Mouse (Mus musculus): ENCODE data around the gene Igfals. TPM values are rescaled to one million over a fixed set of nuclear protein-coding genes. Genes with fewer than 3 reads are reported as not detected.

Gene Igfals
- polyA plus RNA-seq, 1 experiment, result 9.0 TPM

GRCm38 (mm10) chr17:24858967-24859366, 6.8 kb upstream of the Igfals start:
- Histone ChIP-seq H3K27ac (ENCODE audit: control insufficient read depth, insufficient read depth, low read length) (no peak overlapping the region), H3K4me3 (ENCODE audit: control insufficient read depth, insufficient read depth, low read length) (no peak overlapping the region), H3K36me3 (ENCODE audit: control insufficient read depth, insufficient read depth, low read length) (peaks cover 6% of the 10 kb centered on the region), H3K4me1 (replicated peaks; ENCODE audit: control insufficient read depth, insufficient read depth, low read length) (no peaks in the 10 kb centered on the region), H3K27me3 (ENCODE audit: control insufficient read depth, insufficient read depth, low read length) (no peaks in the 10 kb centered on the region)
- TF ChIP-seq POLR2A (IDR thresholded peaks at IDR 0.05; ENCODE audit: control insufficient read depth, extremely low read depth, insufficient read depth, low read length, poor library complexity) (no peak), CTCF (IDR thresholded peaks at IDR 0.05; ENCODE audit: borderline replicate concordance, control insufficient read depth, extremely low read depth, insufficient read depth, low read length, poor library complexity) (no peak)
- no peak for DNase-seq
- WGBS, result 83% methylated on average over 6 of the region's 6 CpGs

DNA sequence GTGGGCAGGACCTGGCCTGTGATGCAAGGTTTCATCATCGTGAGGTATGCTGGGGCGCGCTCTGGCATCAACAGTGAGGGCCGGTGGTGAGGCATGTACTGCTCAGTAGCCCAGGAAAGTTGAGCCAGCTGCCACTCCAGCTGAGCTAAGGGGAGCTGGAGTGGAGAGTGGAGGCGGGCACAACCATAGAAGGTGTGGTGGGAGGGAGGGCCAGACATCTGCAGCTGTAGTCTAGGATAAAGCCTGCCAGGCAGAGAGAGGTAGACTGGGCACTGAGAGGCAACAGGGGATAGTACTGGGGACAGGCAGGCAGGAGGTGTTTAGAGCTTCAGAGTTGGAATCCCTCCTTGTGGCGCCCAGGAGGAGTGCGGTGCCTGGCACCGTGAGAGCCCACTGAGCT, 5.7 kb upstream of the Igfals start:
- H3K36me3 ChIP-seq (ENCODE audit: control insufficient read depth, insufficient read depth, low read length), result peaks cover 6% of the 10 kb centered on the region

DNA sequence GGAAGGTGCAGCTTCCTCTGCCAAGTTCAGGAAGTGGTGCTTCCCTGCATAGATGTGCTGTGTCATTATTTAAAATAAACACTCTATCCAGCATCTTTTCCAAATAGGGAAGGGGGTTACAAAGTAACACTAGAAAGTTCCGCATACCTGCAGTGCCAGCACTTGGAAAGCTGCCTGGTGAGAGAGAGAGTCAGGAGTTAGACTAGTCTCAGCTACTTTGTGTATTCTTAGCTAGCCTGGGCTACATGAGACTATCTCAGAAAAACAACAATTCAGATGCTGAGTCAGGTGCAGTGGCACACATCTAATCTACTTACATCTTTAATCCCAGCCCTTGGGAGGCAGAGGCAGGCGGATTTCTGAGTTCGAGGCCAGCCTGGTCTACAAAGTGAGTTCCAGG, 4.0 kb upstream of the Igfals start:
- Histone ChIP-seq H3K27me3 (ENCODE audit: control insufficient read depth, insufficient read depth, low read length) (no peaks in the 10 kb centered on the region), H3K27ac (ENCODE audit: control insufficient read depth, insufficient read depth, low read length) (no peak overlapping the region), H3K4me3 (ENCODE audit: control insufficient read depth, insufficient read depth, low read length) (no peak overlapping the region), H3K4me1 (replicated peaks; ENCODE audit: control insufficient read depth, insufficient read depth, low read length) (no peaks in the 10 kb centered on the region), H3K36me3 (ENCODE audit: control insufficient read depth, insufficient read depth, low read length) (peaks cover 6% of the 10 kb centered on the region)
- TF ChIP-seq CTCF (IDR thresholded peaks at IDR 0.05; ENCODE audit: borderline replicate concordance, control insufficient read depth, extremely low read depth, insufficient read depth, low read length, poor library complexity), result no peak
- TF ChIP-seq POLR2A (IDR thresholded peaks at IDR 0.05; ENCODE audit: control insufficient read depth, extremely low read depth, insufficient read depth, low read length, poor library complexity), result no peak
- 97% methylated on average over 3 of the region's 3 CpGs for WGBS
- no peak for DNase-seq

More for the DNA sequence above, 5.7 kb upstream of the Igfals start:
- Histone ChIP-seq H3K27me3 (ENCODE audit: control insufficient read depth, insufficient read depth, low read length) (no peaks in the 10 kb centered on the region), H3K27ac (ENCODE audit: control insufficient read depth, insufficient read depth, low read length) (no peak overlapping the region), H3K4me1 (replicated peaks; ENCODE audit: control insufficient read depth, insufficient read depth, low read length) (no peaks in the 10 kb centered on the region), H3K4me3 (ENCODE audit: control insufficient read depth, insufficient read depth, low read length) (no peak overlapping the region)
- TF ChIP-seq CTCF (IDR thresholded peaks at IDR 0.05; ENCODE audit: borderline replicate concordance, control insufficient read depth, extremely low read depth, insufficient read depth, low read length, poor library complexity) (no peak), POLR2A (IDR thresholded peaks at IDR 0.05; ENCODE audit: control insufficient read depth, extremely low read depth, insufficient read depth, low read length, poor library complexity) (no peak)
- WGBS, result 99% methylated on average over 8 of the region's 8 CpGs
- DNase-seq, result no peak

DNA sequence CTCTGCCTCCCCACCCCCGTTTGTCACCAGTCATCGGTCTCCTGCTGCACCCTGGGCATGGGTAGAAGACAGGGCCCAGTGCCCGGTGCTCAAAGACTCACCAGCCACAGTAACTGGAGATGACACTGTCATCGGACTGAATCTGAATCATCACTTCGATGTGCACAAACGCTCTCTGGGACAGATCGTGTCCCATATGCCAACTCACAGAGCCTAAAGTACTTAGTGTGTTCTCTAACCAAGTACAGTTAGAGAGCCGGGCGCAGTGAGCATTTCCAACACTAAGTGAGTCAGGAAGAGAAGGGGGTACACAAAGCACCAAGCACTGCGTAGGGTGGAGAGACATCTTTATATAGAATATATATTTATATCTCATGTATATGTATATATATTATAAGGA, 2.1 kb downstream of the Igfals start:
- 97% methylated on average over 10 of the region's 10 CpGs for WGBS

DNA sequence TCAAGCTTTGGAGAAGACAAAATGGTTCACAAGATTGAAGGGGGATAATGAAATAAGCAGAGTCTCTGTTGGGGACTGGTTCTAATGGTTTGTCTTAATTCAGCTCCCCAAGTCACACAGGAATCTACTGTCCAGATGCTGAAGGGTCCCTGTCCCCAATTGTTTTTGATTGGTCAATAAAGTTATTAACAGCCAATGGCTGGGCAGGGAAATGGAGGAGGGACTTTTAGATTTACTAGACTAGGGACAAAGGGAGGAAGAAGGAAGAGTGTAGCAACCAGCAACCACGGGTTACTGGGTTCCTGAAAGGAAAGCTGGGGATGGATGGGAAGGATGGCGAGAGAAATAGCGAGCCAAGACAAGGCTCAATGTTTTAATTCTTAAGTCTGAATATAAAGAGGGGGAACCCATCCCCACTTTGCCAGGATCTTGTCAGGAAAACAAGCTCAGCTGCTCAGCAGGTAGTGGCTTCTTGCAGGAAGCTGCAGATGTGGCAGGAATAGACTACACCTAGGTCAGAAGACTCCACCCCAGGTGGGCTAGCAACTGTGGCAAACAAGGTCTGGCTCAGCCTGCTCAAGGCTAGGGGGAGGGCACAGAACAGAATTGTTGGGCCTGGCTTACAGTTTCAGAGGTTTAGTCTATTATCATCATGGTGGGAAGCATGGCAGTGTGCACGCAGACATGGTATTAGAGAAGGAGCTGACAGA, 8.1 kb downstream of the Igfals start:
- no peak overlapping the region for H3K27ac ChIP-seq (ENCODE audit: control insufficient read depth, insufficient read depth, low read length)
- no peaks in the 10 kb centered on the region for H3K36me3 ChIP-seq (ENCODE audit: control insufficient read depth, insufficient read depth, low read length)
- H3K27me3 ChIP-seq (ENCODE audit: control insufficient read depth, insufficient read depth, low read length), result no peaks in the 10 kb centered on the region
- DNase-seq, result no peak
- H3K4me1 ChIP-seq (replicated peaks; ENCODE audit: control insufficient read depth, insufficient read depth, low read length), result no peaks in the 10 kb centered on the region; the same call in 1 of the 2 replicates
- H3K4me3 ChIP-seq (ENCODE audit: control insufficient read depth, insufficient read depth, low read length), result no peak overlapping the region
- 67% methylated on average over 4 of the region's 4 CpGs for WGBS
- no peak for TF ChIP-seq CTCF (IDR thresholded peaks at IDR 0.05; ENCODE audit: borderline replicate concordance, control insufficient read depth, extremely low read depth, insufficient read depth, low read length, poor library complexity)
- no peak for TF ChIP-seq POLR2A (IDR thresholded peaks at IDR 0.05; ENCODE audit: control insufficient read depth, extremely low read depth, insufficient read depth, low read length, poor library complexity)

More for the DNA sequence above, 2.1 kb downstream of the Igfals start:
- no peak overlapping the region for H3K27ac ChIP-seq (ENCODE audit: control insufficient read depth, insufficient read depth, low read length)
- H3K27me3 ChIP-seq (ENCODE audit: control insufficient read depth, insufficient read depth, low read length), result no peaks in the 10 kb centered on the region
- H3K36me3 ChIP-seq (ENCODE audit: control insufficient read depth, insufficient read depth, low read length), result no peaks in the 10 kb centered on the region
- no peak for DNase-seq
- no peaks in the 10 kb centered on the region for H3K4me1 ChIP-seq (replicated peaks; ENCODE audit: control insufficient read depth, insufficient read depth, low read length)
- H3K4me3 ChIP-seq (ENCODE audit: control insufficient read depth, insufficient read depth, low read length), result no peak overlapping the region
- TF ChIP-seq POLR2A (IDR thresholded peaks at IDR 0.05; ENCODE audit: control insufficient read depth, extremely low read depth, insufficient read depth, low read length, poor library complexity) (no peak), CTCF (IDR thresholded peaks at IDR 0.05; ENCODE audit: borderline replicate concordance, control insufficient read depth, extremely low read depth, insufficient read depth, low read length, poor library complexity) (no peak)

DNA sequence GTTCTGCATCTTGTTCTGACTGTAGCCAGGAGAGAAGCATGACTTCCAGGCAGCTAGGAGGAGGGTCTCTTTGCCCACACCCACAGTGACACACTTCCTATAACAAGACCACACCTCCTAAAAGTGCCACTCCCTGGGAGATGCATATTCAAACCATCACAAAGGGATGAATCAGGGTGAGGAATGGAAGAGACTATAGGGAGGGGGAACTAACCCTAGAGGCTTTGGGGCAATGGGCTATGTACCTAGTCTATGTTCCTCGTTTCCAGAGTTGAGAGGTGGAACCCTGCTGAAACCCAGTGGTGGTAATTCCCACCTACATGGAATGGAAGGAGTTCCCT, 8.6 kb downstream of the Igfals start:
- Histone ChIP-seq H3K27ac (ENCODE audit: control insufficient read depth, insufficient read depth, low read length) (no peak overlapping the region), H3K4me1 (replicated peaks; ENCODE audit: control insufficient read depth, insufficient read depth, low read length) (no peaks in the 10 kb centered on the region; the same call in 1 of the 2 replicates), H3K27me3 (ENCODE audit: control insufficient read depth, insufficient read depth, low read length) (no peaks in the 10 kb centered on the region), H3K36me3 (ENCODE audit: control insufficient read depth, insufficient read depth, low read length) (no peaks in the 10 kb centered on the region), H3K4me3 (ENCODE audit: control insufficient read depth, insufficient read depth, low read length) (no peak overlapping the region)
- TF ChIP-seq POLR2A (IDR thresholded peaks at IDR 0.05; ENCODE audit: control insufficient read depth, extremely low read depth, insufficient read depth, low read length, poor library complexity) (no peak), CTCF (IDR thresholded peaks at IDR 0.05; ENCODE audit: borderline replicate concordance, control insufficient read depth, extremely low read depth, insufficient read depth, low read length, poor library complexity) (no peak)
- no peak for DNase-seq
- 48% methylated on average over 1 of the region's 1 CpGs for WGBS
